Mouse (Mus musculus) lung, embryonic 14.5 days (tissue): ENCODE measurements at regions not wholly inside any gene's neighbourhood (a gene's known extent, or its start where the extent isn't known, plus 50 kb on each side); places are given as distances from the start of the nearest gene placed in this dataset.

Experiments used
- ATAC-seq: fragments of 200-750 bp; cut with Nextera tagmentation; 2 replicates; pipeline ENCODE4 v1.8.0; 2017; ENCODE audit warnings: mild to moderate bottlenecking, moderate TSS enrichment, moderate library complexity; ENCODE audit not compliant: insufficient read depth
- DNase-seq: peaks from one replicate; pipeline ENCODE4 v3.0.0-alpha.2; 2015
- H3K27ac ChIP-seq: fragments of 300-500 bp; sonication (generic); 2 replicates; pipeline ENCODE4 v1.5.1; 2014; ENCODE audit warnings: low read depth, mild to moderate bottlenecking, moderate library complexity
- H3K27me3 ChIP-seq: fragments of 300-500 bp; sonication (generic); 2 replicates; pipeline ENCODE4 v1.6.1; 2014; ENCODE audit warnings: low read length, control low read depth; ENCODE audit not compliant: insufficient read depth
- H3K36me3 ChIP-seq: fragments of 300-500 bp; sonication (generic); 2 replicates; pipeline ENCODE4 v1.6.1; 2014; ENCODE audit warnings: control low read depth; ENCODE audit not compliant: insufficient read depth
- H3K4me1 ChIP-seq: fragments of 300-500 bp; sonication (generic); 2 replicates; pipeline ENCODE4 v1.6.1; 2014; ENCODE audit warnings: antibody characterized with exemption, control low read depth; ENCODE audit not compliant: insufficient read depth
- H3K4me2 ChIP-seq: fragments of 300-500 bp; sonication (generic); 2 replicates; pipeline ENCODE4 v1.6.1; 2014; ENCODE audit warnings: mild to moderate bottlenecking
- H3K4me3 ChIP-seq: fragments of 300-500 bp; sonication (generic); 2 replicates; pipeline ENCODE4 v1.5.1; 2014; ENCODE audit warnings: low read depth, low read length
- H3K9ac ChIP-seq: fragments of 300-500 bp; sonication (generic); 2 replicates; pipeline ENCODE4 v1.6.1; 2014
- H3K9me3 ChIP-seq: fragments of 300-500 bp; sonication (generic); 2 replicates; pipeline ENCODE4 v1.6.1; 2016; ENCODE audit warnings: low read depth, low read length, control low read depth
- CTCF ChIP-seq: IDR thresholded peaks from 2 replicates; pipeline ENCODE4 v1.5.1; 2016; ENCODE audit warnings: antibody characterized with exemption, low read depth
- WGBS: fragments of 180-500 bp; shearing (Covaris S2); extraction: QIAGEN DNeasy Blood & Tissue Kit; methylation state at CpG from one replicate; pipeline ENCODE4 v1.1.7; 2014; 5-methylcytosine and 5-hydroxymethylcytosine counted together

DNA sequence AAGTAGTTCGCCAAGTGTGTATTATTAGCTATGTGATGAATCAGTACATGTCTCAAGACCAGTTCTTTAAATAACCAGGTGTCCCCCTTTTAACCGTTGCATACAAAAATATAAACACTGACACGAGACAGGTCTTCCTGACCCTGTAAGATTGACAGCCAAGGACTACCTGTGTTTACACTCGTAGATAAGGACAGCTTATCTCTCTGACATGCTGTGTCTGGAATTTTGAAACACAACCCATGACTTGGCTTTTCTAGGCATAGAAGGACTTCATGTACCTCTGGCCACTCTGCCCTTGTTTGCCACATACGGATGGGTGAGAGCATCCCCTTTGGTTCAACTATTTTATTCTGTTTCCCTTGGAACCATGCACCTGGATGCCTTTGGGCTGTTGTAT lies 364.0 kb downstream of the Cog6 start:
- no peak for ATAC-seq
- Histone ChIP-seq H3K4me3 (no peak overlapping the region), H3K36me3 (no peaks in the 10 kb centered on the region), H3K27me3 (no peaks in the 10 kb centered on the region), H3K9ac (no peak overlapping the region), H3K4me1 (no peaks in the 10 kb centered on the region), H3K9me3 (no peaks in the 10 kb centered on the region), H3K4me2 (no peak overlapping the region), H3K27ac (no peak overlapping the region)
- 24% methylated on average over 5 of the region's 5 CpGs for WGBS
- no peak for DNase-seq
- no peak for TF ChIP-seq CTCF

DNA sequence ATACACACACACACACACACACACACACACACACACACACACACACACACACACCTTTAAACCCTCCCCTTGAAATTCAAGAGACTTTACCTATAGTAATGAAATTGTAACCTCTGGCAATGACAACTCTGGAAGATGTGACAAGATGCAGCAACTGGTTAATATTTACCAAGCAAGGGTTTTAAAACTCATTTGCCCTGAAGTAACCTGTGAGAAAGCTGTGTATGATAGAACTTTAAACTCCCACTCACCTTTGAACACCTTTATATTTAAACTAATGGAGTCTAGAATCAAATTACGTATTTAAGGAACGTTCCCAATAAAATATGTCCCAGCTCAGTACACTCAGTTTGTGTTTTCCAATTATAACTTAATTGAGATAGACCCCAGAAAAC lies 364.6 kb downstream of the Cog6 start:
- no peak for DNase-seq
- no peak for TF ChIP-seq CTCF
- ATAC-seq, result no peak
- Histone ChIP-seq H3K4me2 (no peak overlapping the region), H3K9ac (no peak overlapping the region), H3K27ac (no peak overlapping the region), H3K4me1 (no peaks in the 10 kb centered on the region), H3K4me3 (no peak overlapping the region), H3K36me3 (no peaks in the 10 kb centered on the region), H3K27me3 (no peaks in the 10 kb centered on the region), H3K9me3 (no peaks in the 10 kb centered on the region)
- WGBS, result 64% methylated on average over 2 of the region's 2 CpGs

DNA sequence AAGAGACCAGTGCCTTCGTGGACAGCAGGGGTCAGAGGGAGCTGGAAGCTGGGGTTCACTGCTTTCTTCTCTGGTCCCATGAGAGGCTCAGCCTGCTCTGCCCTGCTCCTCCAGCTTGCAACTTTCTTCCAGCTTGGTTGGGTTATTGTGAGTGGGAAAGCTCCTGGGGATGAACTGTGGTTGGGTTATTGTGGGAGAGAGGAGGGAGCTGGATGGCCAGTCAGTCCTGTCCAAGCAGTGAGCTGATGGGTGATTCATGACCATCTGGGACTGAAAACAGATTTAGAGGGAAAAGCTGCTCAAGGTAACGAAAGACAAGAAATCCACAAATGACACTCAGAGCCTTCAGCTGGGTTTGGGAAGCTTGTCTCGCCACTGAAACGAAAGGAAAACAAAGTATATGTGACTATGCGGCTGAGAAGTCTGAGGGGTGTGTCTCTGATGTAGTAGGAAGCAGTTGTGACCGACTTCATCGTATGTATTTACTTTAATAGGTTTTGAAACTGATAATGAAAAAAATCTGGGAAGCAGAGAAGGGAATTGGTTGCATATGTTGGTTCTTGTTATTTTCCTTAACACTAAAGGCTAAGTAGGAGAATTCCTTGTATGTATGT lies 365.1 kb downstream of the Cog6 start:
- no peak overlapping the region for H3K9ac ChIP-seq
- no peaks in the 10 kb centered on the region for H3K9me3 ChIP-seq
- H3K27me3 ChIP-seq, result no peaks in the 10 kb centered on the region
- no peaks in the 10 kb centered on the region for H3K4me1 ChIP-seq
- WGBS, result 37% methylated on average over 7 of the region's 7 CpGs
- DNase-seq, result no peak
- no peak overlapping the region for H3K4me2 ChIP-seq
- no peak overlapping the region for H3K27ac ChIP-seq
- no peak overlapping the region for H3K4me3 ChIP-seq
- H3K36me3 ChIP-seq, result no peaks in the 10 kb centered on the region
- no peak for ATAC-seq
- TF ChIP-seq CTCF, result no peak

DNA sequence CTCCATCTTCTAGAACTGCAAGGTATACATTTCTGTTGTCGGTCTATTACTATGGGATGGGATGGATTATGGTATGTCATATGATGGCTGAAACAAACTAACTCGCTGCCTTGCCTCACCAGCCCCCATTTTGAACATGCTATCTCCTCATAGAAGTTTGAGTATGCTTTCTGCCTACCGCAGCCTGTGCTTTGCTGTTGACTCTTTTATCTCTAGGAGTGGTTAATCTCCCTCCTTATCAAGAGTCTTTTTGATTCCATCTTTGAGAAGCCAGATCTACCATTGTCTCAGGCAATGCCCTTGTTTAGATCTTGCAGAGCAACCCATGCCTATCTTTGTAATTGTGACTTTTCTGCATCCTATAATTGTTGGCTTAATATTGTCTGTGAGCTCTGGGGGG lies 367.0 kb downstream of the Cog6 start:
- Histone ChIP-seq H3K4me3 (no peak overlapping the region), H3K36me3 (no peaks in the 10 kb centered on the region), H3K9ac (no peak overlapping the region), H3K9me3 (no peaks in the 10 kb centered on the region), H3K4me2 (no peak overlapping the region), H3K27ac (no peak overlapping the region), H3K27me3 (no peaks in the 10 kb centered on the region), H3K4me1 (no peaks in the 10 kb centered on the region)
- 75% methylated on average over 3 of the region's 3 CpGs for WGBS
- TF ChIP-seq CTCF, result no peak
- DNase-seq, result no peak
- ATAC-seq, result no peak

DNA sequence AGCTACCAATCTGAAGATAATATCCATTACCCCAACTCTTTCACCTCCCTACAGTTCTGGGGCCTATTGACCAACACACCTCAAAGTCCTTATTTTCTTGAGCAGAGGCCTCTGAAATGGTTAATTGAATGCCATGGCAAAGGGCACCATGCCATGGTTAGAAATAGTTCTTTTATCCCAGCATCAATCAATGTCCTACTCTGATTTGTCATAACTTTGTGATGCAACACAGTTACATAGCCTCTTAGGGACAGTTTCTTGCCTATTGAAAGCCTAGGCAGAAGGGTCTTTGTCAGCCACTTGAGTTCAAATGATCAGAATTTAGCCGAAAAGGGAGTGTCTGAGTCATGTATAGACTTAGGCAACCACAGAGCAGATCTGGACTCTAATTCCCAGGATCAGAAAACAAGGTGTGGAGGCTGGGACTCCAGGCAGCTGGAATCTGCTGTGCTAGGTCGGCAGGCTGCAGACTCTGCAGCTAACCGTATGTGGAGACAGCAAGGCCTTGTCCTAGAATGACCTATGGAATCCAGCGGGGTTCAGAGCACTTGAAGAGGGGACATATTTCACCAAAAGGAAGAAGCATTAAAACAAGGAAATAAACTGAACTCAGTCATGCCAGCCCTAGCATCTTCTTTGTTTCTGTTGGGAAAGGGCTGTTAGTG lies 368.1 kb downstream of the Cog6 start:
- Histone ChIP-seq H3K36me3 (no peaks in the 10 kb centered on the region), H3K4me1 (0 out of 2 replicates have a peak, but pooled peaks cover 5% of the 10 kb centered on the region), H3K27ac (no peak overlapping the region), H3K9ac (no peak overlapping the region), H3K9me3 (no peaks in the 10 kb centered on the region), H3K4me2 (no peak overlapping the region), H3K4me3 (no peak overlapping the region), H3K27me3 (no peaks in the 10 kb centered on the region)
- ATAC-seq (no peak), DNase-seq (no peak)
- TF ChIP-seq CTCF, result no peak
- WGBS, result 67% methylated on average over 4 of the region's 4 CpGs

DNA sequence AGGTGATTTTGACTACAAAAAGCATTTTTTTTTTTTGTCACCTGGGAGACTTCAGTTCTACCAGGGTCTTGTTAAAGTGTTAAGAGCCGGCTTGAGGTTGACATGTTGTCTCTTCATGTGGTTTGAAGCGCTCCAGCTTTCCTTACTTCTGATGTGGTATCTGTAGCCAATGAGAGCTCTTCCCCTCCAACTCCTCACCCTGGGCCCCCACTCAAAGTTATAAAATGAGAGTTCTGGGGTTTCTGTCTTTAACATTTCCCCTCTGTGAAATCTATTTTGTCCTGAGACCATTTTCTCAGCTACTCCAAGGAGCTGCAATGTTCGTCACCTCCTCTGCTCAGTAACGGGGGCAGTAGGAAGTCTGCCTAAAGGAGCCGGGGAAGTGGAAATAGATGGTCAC lies 369.1 kb downstream of the Cog6 start:
- WGBS, result 86% methylated on average over 5 of the region's 5 CpGs
- Histone ChIP-seq H3K9me3 (no peaks in the 10 kb centered on the region), H3K4me1 (0 out of 2 replicates have a peak, but pooled peaks cover 5% of the 10 kb centered on the region), H3K27me3 (no peaks in the 10 kb centered on the region), H3K36me3 (no peaks in the 10 kb centered on the region), H3K4me3 (no peak overlapping the region), H3K4me2 (no peak overlapping the region), H3K27ac (no peak overlapping the region), H3K9ac (no peak overlapping the region)
- no peak for ATAC-seq
- DNase-seq, result no peak
- no peak for TF ChIP-seq CTCF

DNA sequence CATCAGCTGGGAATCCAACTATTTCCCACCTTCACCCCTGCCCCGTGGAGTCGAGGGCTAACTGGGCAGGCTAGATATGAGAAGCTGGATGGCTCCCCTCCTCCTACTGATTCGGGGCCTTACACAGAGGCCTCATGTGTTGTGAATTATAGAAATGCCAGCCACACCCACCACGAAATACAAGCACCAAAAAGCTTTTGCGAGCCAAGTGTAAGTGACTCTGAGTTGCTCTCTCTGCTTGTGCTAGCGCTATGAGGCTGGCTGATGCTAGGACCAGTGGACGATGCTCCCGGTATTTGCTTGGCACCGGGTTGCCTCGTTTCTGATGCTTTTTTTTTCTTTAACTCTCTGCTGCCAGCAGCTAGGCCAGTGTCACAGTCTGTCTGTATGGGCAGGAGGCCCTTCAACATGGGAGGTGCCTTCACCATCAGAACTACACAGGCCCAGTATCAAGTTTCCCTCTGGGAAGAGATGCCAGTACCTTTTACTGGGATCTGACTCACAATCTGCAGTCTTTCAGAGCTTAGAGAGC lies 369.8 kb downstream of the Cog6 start:
- no peak overlapping the region for H3K4me2 ChIP-seq
- no peaks in the 10 kb centered on the region for H3K9me3 ChIP-seq
- TF ChIP-seq CTCF, result no peak
- H3K9ac ChIP-seq, result no peak overlapping the region
- H3K4me3 ChIP-seq, result no peak overlapping the region
- H3K27ac ChIP-seq, result no peak overlapping the region
- ATAC-seq, result no peak
- WGBS, result 77% methylated on average over 10 of the region's 10 CpGs
- H3K36me3 ChIP-seq, result no peaks in the 10 kb centered on the region
- H3K4me1 ChIP-seq, result 0 out of 2 replicates have a peak, but pooled peaks cover 5% of the 10 kb centered on the region
- H3K27me3 ChIP-seq, result no peaks in the 10 kb centered on the region
- DNase-seq, result no peak
